Mouse (Mus musculus): Measurements from ENCODE around the gene Fer1l5.

Gene Fer1l5

DNA sequence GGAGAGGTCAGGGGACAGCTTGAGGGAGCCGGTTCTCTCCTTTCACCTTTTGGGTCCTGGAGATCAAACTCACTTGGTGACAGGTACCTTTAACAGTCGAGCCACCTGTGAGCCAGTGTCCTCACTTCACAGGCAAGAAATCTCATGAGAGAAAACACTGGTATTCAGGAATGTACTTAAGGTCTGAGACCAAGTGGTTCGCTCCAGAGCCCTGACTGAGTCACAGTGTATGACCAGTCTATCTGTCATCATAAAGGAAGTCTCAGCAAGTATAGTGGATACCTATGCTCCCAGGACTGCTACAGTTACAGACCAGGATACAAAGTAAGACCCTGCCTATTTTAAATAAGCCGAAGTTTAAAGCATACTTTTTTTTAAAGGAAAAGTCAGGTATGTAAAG lies 60.9 kb downstream of the Fer1l5 start:
- DNase-seq (ENCODE audit: low spot score in 2 of 2): no peak

DNA sequence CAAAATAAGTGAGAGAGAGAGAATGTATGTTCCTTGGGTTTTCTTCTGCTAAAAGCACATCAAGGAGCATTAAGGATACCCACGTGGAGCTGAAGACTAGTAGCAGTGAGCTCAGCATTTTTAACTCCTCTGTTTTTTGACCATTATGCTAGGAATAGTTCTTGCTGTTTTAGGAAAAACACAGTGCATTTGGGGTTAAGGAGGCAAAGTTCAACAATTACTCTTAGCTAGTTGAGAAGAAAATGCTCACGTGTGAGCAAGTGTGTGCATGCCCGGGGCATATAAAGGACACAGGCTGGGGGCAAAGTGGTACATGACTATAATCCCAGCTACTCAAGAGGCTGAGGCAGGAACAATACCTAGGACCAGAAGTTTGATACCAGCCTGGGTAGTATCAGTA lies 61.5 kb downstream of the Fer1l5 start:
- DNase-seq (ENCODE audit: low spot score in 2 of 2): no peak

DNA sequence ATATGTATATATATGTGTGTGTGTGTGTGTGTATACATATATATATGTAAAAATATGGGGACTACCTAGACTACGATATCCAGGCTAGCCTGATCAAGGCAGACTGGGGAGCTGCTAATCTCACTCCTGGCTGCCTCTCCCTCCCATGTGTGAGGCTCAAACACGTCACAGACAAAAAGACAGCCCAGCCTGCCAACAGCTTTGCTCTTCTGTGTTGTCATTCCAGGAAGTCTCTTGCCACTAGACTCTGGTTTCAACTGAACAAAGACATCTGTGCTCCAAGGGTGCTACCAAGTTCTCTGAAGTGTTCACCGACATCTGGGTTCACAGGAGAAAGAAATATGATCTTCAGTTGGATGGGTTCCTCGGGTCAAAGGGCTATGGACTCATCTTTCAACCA lies 63.0 kb downstream of the Fer1l5 start:
- no peak for DNase-seq (ENCODE audit: low spot score in 2 of 2)

DNA sequence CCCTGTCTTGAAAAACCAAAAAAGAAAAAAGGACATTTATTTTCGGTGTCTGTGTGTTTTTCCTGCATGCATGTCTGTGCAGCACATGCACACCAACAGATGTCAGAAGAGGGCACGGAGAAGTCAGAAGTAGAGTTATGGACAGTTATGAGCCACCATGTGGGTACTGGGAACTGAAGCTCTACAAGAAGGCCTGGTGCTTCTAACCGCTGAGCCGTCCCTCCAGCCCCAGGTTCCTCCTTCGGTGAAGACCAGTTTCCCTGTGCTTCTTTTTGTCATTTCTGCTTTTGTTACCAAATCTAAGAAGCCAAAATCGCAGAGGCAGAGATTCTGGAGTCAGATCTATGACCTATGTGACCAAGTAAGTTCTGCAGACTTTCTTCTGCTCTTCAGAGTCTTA lies 64.4 kb downstream of the Fer1l5 start:
- no peak for DNase-seq (ENCODE audit: low spot score in 2 of 2)

DNA sequence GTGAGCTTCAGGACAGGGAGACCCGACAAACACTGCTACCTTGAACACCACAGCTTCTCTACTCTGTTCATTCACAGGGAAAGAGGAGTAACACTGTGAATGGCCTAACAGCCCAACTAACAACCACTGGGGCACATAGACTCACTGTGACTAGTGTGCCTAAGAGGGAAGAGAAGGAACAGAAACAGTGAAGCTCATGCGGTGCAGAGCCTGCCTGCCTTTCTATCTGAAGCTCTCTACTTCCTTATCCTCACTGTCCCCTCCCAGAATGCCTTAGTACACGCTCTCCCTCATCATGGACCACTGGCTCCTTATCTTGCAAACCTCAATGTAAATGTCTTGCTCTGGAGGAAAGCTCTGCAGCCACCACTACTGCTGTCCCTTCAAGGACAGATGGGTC lies 65.1 kb downstream of the Fer1l5 start:
- no peak for DNase-seq (ENCODE audit: low spot score in 2 of 2)

DNA sequence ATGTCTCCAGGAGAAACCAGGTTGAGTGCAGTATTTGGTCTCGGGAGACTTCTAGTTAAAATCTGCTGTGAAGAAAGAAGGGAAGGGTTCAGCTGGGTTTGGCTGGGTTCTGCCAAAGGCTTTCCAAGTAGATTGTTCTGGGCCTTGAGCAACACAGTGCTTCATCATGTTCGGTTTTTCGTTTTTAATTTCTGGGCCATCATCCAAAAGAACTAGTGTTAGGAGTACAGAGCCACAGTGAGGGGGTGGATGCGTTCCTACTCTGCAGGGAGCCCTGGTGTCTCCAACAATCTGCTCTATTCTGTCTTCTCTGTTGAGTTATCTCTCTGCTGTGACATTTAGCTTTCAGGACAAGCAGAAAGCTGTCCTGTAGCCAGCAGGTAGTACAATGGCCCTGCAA lies 69.0 kb downstream of the Fer1l5 start:
- DNase-seq (ENCODE audit: low spot score in 2 of 2): peak in 1 of 2 experiments; percentile 22

DNA sequence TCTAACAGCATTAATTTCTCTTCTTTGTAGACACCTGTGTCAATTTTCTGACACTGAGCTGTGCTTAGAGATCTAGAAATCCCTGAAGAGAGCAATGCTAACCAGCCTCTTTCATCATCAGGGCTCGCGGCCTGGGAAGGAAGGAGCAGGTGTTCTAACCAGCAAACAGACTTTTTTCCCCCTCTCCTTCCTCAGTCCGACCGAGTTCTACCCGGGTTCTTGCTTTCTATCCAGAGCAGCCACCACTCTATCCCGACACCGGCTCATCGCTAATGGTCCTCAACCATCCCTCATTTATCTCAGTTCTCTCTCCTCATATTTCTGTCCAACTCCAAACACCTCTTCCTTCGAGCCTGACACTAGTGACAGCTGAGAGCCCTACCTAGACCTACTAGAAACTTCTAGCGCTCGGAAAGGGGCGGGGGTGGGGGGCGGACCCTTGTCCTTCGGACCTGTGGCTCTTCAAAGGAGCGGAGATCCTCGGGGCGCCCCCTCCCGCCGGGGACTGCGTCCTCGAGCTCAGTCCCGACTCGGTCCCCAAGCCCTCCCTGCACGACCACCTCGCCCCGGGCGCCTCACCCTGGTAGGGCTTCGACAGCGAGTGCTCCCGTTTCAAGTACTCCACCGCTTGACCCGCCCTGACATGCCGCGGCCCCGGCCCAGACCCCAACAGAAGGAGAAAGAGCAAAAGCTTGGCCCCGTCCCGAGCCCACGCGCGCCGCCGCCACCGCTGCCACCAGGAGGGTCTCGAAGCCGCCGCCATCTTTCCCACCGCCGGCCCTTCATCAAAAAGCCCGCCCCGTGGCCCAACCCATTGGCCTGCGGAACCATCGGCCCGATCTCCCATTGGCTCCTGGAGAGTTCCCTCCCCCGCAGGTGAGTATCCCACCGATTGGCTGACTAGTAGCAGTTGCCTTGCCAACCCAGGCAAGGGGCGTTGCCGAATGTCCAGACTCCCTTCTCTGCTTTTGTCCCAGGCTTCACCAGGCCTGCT lies 72.7 kb downstream of the Fer1l5 start, which contains the start of gene Lman2l:
Gene Lman2l (minus strand): TSS at position 801 of the 994 bp plus-strand sequence.
- DNase-seq (ENCODE audit: low spot score in 2 of 2): peak; percentile 90 to 93

DNA sequence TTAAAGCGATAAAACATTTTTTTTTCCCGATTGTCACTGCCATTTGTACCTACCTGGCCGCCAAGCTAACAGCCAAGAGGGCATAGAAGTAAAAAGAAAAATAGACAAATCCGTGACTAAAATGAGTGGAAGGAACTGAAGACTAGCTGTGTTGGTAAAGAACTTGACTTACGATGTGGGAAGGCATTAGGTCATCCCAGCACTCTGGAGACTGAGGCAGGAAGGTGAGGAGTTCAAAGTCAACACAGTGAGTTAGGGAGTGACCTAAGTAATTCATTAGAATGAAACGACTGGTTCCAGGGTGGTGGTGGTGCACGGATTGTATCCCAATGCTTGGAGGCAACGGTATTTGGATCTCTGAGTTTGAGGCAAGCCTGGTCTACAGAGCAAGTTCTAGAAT lies 73.4 kb downstream of the Fer1l5 start:
- DNase-seq (ENCODE audit: low spot score in 2 of 2): no peak

DNA sequence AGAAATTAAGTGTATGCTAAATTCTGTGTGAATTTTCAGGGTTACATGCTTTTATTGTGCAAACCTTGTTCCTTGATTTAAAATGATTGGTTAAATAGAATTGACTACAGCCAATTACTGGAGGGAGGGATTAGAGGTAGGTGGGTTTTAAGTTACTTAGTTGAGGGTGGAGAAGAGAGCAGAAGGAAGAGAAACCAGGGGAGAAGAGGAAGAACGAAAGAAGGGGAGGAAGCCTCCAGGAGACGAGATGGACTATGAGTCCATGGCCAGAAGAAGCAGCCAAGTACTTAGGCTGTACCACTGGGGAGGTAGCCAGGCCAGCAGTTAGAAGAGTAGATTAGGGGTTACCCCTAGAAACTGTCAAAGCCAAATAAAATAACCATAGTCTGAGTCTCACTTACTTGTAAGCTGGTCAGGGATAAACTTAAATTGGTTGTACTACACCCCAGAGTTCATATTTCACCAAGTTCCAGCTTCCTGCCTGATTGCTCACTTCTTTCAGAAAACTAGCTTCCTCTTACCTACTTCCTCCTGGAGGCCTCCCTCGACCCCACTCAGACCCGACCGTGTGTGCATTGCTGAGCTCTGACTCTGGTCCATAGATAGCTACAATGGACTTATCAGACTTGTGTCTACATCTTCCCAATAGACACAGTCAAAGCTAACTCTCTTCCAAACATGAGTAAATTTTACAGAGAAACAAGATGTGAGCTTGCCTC lies 74.2 kb downstream of the Fer1l5 start:
- no peak for DNase-seq (ENCODE audit: low spot score in 2 of 2)

DNA sequence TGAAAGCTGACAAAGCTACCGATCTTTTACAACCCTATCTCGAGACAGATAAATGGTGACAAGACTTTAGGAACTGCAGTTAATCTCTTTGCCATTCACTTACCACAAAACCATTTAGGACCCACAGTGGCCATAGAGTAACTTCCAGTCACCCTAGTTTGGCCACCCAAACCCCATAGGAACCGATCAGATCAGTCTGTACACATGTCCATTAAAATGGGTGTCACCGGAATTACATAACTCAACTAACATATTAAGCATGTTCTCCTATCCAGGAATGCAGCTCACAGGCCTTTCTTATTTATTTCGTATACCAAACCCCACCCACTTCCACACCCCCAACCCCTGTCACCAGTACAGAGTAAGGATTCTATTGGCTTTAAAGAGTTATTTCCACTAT lies 74.8 kb downstream of the Fer1l5 start:
- no peak for DNase-seq (ENCODE audit: low spot score in 2 of 2)

DNA sequence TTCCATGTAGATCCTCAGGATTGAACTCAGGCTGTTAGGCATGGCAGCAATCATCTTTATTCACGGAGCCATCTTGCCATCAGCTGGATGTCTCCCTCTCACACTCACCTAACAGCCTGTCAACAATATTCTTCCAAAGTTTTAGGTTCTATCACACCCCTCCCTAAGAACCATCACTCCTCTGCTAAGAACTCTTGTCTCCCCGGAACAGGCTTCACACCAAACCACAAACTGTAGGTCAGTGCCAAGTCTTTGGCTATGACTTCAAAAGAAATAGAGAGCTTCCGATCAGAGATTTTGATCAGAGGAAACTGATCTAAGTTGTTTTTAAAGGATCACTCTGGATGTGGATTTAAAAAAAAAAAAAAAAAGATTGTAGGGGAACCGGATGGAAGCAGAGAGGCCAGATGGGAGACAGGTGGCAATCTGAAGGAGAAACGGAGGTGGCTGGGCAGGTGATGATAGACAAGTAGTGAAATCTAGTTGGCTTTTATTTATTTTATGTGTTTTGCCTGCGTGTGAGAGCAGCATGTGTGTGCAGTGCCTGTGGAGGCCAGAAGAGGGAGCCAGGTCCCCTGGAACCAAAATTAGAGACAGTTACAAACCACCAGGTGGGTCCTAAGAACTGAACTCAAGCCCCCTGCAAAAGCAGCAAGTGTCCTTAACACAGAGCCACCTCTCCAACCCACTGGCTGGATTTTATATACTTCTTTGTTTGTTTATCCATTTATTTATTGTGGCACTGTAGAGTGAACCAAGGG lies 82.1 kb downstream of the Fer1l5 start:
- DNase-seq (ENCODE audit: low spot score in 2 of 2): no peak

DNA sequence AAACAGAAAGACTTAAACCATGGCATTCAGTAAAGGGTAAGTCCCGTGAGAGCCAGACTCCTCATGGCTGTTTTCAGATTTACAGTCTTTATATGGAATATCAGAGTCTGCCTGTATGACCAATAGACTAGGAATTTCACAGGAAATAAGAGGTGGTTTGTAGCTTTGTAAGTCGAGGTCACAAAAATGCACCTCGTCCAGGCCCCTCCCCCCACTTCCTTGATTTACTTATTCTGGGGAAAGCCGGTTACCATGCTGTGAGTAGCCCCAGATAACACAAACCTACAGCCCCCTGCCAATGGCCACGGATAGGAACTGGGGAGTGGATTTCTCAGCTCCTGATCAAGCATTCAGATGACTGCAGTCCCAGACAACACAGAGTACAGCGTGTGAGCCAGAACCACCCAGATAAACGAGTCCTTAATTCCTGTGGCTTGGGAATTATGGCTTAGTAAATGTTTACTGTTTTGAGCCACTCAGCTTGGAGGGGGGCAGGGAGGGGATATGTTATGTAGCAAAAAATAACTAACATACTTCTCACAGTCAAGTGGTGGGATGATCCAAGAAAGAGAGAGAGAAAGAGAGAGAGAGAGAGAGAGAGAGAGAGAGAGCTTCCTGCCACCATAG lies 85.4 kb downstream of the Fer1l5 start:
- no peak for DNase-seq (ENCODE audit: low spot score in 2 of 2)

DNA sequence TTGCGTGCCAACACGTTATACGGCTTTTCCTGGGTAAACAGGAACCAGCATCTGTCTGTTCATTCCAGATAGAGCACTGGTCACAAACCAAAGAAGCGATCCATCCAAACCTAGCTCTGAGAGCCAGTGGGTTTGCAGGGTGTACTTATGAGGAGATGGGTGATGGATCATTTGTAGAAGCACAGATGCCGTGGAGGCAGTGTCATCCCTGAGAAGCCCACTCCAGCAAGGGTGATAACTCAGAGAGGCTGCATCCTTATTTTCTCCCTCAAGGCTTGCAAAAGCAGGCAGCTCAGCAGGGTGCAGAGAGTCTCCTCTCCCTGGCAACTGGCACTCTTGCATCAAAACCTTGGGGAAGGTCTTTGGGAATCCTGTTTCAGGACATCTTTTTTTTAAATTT lies 86.1 kb downstream of the Fer1l5 start:
- DNase-seq (ENCODE audit: low spot score in 2 of 2): no peak

DNA sequence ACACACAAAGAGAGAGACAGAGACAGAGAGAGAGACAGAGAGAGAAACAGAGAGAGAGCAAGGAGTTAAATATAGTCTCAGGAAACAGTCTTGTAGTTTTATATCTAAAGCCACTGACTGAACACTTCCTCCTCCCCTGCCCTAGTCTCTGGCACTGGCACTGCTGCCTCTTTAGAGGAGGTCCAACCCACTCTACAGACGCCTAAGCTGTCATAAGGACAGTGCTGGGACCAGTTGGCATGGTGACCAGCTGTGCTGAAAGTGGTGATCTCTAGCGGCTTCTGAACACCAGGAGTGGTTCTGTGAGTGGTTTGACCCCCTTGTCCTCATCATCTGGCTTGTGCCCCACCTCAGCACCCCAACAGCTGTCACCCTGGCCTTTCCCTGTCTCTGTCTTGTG lies 89.7 kb downstream of the Fer1l5 start:
- no peak for DNase-seq (ENCODE audit: low spot score in 2 of 2)

DNA sequence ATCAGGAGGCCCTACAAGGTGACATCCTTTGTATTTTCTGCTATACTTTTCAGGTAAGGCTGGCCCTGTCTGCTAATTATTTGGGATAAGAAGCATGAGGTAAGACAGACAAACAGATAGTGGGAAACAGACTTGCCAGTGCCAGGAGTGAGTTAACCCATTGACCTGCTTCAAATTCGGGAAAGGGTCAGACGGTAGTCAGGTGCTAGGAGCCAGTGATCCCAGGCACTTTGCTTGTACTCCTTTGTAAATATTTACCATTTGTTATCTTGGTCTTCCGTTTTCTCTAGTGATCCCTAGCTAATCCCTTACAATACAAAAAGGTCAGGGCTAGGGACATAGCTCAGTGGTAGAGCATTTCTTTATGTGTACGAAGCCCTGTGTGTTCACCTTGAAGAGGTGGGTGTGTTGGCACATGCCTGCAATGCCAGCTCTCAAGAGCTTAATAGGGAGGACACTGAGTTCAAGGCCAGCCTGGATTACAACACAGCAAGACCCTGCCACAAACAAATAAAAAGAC lies 93.6 kb downstream of the Fer1l5 start:
- DNase-seq (ENCODE audit: low spot score in 2 of 2): no peak

DNA sequence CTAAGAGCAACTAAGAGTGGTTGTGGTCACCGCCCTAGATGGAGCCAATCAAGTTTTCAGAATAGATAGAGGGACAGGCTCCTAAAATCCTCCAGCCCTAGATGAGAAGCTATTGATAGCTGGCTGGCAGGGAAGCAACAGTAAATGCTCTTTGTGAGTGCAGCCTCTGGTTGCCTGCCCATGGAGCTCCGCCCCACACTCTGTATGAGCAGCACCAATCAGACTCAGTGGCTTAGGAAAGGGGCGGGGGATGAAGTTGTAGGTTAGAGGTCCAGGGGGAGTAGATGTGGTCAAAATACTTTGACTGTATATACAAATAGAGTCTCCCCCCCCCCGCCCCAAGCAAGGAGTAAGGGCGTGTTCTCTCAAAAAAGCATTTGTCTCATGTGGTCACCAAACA lies 95.4 kb downstream of the Fer1l5 start:
- DNase-seq (ENCODE audit: low spot score in 2 of 2): no peak

DNA sequence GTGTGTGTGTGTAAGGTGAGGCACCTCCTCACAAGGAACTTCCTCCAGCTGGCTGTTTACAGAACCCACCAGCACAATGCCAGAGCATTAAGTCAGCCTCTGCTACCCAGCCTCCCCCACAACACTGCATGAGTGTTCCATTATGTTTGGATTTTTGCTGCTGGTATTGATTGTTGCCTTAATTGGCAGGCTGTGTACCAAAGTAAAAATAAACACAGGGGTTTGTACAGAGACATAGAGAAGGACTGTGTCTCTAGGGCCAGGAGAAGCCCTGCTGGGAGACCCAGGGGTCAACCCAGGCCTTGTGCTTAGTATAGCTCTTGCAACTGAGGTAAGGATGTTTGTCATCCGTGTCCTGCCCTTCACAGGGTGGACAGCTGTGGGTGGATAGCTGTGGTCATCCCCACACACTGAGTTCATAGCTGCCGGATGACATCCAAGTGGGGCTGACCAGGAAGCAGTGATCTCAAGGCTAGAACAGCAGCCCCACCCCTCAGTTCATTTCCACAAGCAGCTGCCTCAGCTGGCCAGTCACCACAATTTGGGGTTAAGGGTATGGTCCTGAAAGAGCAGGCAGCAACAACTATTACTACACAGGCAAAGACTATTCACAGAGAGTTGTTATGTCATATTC lies 97.8 kb downstream of the Fer1l5 start:
- peak in 1 of 2 experiments; percentile 35 for DNase-seq (ENCODE audit: low spot score in 2 of 2)

DNA sequence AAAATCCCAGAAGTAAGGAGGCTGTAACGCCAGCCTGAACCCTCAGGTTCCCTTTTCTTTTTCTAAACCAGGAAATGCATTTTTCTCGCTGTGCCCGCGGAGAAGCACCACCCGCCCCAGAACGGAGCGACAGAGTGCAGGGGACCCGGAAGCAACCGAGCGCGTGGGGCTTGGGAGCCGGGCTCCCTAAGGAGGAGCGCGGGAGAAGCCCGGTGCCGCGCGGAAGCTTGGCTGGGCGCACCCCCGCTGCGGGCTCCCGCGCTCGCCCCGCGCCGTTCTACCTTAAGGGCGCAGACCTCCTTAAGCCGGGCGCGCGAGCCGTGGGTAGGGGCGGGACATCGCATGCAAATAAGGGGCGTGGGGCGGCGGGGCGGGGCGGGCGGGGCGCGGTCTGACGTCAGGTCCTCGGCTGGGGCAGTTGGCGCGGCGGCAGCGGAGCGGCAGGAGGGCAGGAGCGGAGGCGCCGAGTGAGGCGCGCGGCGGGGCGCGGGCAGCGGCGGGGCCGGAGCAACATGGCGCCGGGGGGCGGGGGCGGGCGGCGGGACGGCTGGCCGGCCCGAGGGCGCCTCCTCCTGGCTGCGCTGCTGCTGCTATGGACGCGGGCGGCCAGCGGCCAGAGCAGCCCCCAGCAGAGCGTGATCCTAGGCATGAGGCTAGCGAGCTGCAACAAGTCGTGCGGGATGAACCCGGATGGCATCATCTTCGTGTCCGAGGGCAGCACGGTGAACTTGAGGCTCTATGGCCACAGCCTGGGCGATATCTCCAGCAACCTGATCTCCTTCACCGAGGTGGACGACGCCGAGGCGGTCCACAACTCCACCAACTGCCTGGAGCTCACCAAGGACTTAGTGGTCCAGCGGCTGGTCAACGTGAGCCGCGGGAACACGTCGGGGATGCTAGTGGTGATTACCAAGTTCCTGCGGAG lies 99.4 kb downstream of the Fer1l5 start, which contains the start of gene Cnnm4:
Gene Cnnm4 (plus strand): TSS at position 440 of the 925 bp plus-strand sequence.
- peak; percentile 71 to 77 for DNase-seq (ENCODE audit: low spot score in 2 of 2)
